Mouse (Mus musculus): Measurements from ENCODE around the gene Dedd2.

The Dedd2 gene

GRCm38 (mm10) chr7:25178317-25178716, 42.1 kb downstream of the Dedd2 start:
- peak; percentile 55 for DNase-seq

- peak; percentile 34 for DNase-seq
These were observed 46.1 kb downstream of the Dedd2 start for GRCm38 (mm10) chr7:25174343-25174742.

GRCm38 (mm10) chr7:25172669-25173068, 47.7 kb downstream of the Dedd2 start:
- DNase-seq = no peak

GRCm38 (mm10) chr7:25170583-25170982, 49.8 kb downstream of the Dedd2 start:
- DNase-seq = peak; percentile 14

DNA sequence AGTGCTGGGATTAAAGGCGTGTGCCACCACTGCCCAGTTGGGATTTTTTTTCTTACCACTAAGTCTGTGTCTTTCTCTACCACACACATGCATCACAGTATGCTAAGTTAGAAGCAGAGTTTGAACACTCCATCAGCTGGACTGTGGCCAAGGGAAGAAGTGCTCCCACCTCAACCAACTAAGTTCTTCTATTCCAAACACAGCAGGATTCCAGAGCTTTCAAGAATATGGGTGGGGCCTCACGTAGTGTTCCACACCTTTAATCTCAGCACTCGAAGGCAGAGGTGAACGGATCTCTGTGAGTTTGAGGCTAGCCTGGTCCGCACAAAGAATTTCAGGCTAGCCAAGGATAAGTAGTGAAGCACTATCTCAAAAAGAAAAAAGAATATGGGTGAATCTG, 54.3 kb downstream of the Dedd2 start:
- DNase-seq = no peak

- no peak for DNase-seq
These were observed 64.2 kb downstream of the Dedd2 start for GRCm38 (mm10) chr7:25156158-25156648.

DNA sequence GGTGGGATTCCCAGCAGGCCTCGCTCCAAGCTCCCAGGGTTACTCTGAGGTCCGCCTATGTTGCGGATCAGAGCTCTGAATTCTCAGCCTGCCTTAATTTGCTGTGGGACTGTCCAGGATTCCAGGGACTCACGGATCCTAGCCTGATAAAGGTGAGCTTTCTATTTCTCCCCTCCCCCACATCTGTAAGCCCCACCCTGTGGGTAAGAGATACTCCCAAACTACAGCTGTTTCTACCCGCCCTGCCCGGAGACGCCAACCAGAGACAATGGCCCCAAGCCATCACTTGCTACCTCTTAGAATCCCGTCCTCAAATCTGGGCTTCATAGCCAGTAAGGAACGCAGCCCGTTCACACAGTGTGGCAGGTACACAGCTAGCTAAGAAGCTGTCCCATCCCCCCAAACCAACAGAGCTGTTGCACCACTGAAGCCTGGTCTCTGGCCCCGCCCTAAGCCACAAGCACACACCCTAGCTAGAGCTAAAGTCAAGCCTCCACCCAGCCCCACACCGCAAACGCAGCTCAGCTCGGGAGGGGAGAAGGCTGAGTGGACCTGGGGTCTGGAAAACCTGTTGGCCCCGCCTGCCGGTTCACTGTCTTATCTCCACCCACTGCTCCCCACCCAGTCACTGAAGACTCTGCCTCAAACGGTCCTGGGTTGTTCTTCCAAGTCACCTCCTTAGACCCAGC, 64.8 kb downstream of the Dedd2 start:
- DNase-seq = no peak

DNA sequence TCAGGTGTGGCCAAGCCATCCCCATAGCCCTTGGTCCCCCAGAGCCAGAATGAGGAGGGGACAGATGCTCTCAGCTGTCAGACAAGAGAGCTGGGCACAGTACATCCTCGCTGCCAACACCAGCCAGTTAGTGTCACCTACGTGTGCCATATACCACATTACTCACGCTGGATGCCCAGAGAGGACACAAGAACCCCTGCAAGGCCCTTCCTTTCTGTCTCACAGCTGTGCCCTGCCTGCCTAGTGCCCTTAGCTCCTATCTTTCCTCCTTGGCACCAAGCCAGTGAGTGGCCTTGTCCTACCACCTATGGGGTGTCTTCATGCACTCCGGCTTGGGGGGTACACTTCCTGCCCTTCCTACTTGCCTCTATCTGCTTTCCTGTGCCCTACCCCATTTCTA, 65.8 kb downstream of the Dedd2 start:
- no peak for DNase-seq

- no peak for DNase-seq
These were observed 66.6 kb downstream of the Dedd2 start for GRCm38 (mm10) chr7:25153841-25154240.

GRCm38 (mm10) chr7:25151916-25152556, 68.4 kb downstream of the Dedd2 start:
- peak; percentile 51 for DNase-seq

DNA sequence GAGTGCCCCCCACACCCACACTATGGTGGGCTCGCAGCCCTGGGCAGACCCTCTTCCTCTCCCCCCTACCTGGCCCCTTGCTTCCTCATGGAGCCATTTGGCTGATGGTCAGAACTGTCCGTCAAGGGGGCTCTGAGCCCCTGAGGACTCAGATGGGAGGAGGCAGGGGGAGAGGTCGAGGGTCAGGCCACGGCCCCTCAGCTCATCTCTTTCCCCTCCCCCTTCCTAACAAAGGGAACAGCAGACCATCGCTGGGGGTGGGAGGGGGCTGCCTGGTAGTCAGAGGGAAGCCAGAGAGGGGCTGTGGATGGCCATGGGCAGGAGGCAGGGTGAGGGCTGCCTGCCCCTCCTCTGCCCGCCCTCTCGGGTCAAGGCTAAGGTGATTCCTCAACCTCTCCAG, 69.4 kb downstream of the Dedd2 start:
- DNase-seq = no peak

GRCm38 (mm10) chr7:25150151-25150663, 70.2 kb downstream of the Dedd2 start:
- no peak for DNase-seq
